Mouse (Mus musculus): ENCODE measurements around the gene Senp3. TPM values are rescaled to one million over a fixed set of nuclear protein-coding genes. Genes with fewer than 3 reads are reported as not detected.
"Not testable (repeated sequence)": the region's sequence is repeated elsewhere in the genome, so short reads cannot be mapped to it uniquely, and the experiment has no call there.

The Senp3 gene
- polyA plus RNA-seq, 1 experiment from 2014 or later: 97.8 TPM

DNA sequence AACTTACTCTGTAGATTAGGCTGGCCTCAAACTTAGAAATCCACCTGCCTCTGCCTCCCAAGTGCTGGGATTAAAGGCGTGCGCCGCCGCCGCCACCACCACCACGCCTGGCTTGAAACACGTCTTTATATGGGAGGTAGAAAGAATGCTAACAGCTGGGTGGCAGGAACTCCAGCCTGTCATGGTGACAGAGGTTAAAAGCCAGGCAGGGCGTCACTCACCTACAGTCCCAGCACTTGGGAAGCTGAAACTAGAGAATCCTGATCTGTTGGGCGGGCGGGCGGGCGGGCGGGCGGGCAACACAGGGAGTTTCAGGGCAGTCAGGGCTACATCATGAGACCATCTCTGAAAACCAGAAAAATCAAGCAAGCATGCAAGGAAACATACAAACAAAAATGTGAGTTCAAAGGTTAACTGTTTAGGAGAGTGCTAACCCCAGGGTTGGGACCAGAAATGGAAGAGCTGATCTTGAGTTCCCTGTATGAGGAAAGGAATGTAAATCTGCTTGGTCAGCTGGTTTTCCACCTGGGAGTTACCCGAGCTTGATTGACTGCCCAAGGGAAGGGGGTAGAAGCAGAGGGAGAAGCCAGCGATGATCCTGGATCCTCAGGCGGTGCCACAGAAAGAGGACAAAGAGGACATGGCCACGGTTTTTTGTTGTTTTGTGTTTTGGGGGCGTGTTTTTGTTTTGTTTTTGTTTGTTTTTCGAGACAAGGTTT lies 31.2 kb upstream of the Senp3 start:
- no peaks in the 10 kb centered on the region for H3K27me3 ChIP-seq (replicated peaks)
- no peak overlapping the region for H3K4me3 ChIP-seq
- no peak for ATAC-seq (ENCODE audit: low FRiP score, low read depth)
- H3K9me3 ChIP-seq: 0 out of 2 replicates have a peak, but pooled peaks cover 4% of the 10 kb centered on the region
- H3K36me3 ChIP-seq: no peaks in the 10 kb centered on the region
- 85% methylated on average over 20 of the region's 20 CpGs for WGBS
- H3K4me2 ChIP-seq (replicated peaks): no peak overlapping the region
- no peak overlapping the region for H3K9ac ChIP-seq
- no peak overlapping the region for H3K27ac ChIP-seq
- H3K4me1 ChIP-seq: no peaks in the 10 kb centered on the region

- Histone ChIP-seq H3K4me3 (no peak overlapping the region), H3K4me1 (no peaks in the 10 kb centered on the region), H3K9ac (no peak overlapping the region), H3K9me3 (0 out of 2 replicates have a peak, but pooled peaks cover 4% of the 10 kb centered on the region), H3K27ac (no peak overlapping the region), H3K27me3 (replicated peaks) (no peaks in the 10 kb centered on the region), H3K4me2 (replicated peaks) (no peak overlapping the region), H3K36me3 (no peaks in the 10 kb centered on the region)
- 85% methylated on average over 2 of the region's 2 CpGs for WGBS
- no peak for ATAC-seq (ENCODE audit: low FRiP score, low read depth)
Observed at GRCm38 (mm10) chr11:69711082-69711481, 29.2 kb upstream of the Senp3 start.

- H3K9ac ChIP-seq: no peak overlapping the region
- H3K27me3 ChIP-seq (replicated peaks): no peaks in the 10 kb centered on the region
- H3K27ac ChIP-seq: no peak overlapping the region
- 77% methylated on average over 3 of the region's 3 CpGs for WGBS
- no peaks in the 10 kb centered on the region for H3K4me1 ChIP-seq
- no peak for ATAC-seq (ENCODE audit: low FRiP score, low read depth)
- no peaks in the 10 kb centered on the region for H3K36me3 ChIP-seq
- H3K4me3 ChIP-seq: no peak overlapping the region
- H3K4me2 ChIP-seq (replicated peaks): no peak overlapping the region
- 0 out of 2 replicates have a peak, but pooled peaks cover 3% of the 10 kb centered on the region for H3K9me3 ChIP-seq
Observed at GRCm38 (mm10) chr11:69710470-69710869, 28.6 kb upstream of the Senp3 start.

DNA sequence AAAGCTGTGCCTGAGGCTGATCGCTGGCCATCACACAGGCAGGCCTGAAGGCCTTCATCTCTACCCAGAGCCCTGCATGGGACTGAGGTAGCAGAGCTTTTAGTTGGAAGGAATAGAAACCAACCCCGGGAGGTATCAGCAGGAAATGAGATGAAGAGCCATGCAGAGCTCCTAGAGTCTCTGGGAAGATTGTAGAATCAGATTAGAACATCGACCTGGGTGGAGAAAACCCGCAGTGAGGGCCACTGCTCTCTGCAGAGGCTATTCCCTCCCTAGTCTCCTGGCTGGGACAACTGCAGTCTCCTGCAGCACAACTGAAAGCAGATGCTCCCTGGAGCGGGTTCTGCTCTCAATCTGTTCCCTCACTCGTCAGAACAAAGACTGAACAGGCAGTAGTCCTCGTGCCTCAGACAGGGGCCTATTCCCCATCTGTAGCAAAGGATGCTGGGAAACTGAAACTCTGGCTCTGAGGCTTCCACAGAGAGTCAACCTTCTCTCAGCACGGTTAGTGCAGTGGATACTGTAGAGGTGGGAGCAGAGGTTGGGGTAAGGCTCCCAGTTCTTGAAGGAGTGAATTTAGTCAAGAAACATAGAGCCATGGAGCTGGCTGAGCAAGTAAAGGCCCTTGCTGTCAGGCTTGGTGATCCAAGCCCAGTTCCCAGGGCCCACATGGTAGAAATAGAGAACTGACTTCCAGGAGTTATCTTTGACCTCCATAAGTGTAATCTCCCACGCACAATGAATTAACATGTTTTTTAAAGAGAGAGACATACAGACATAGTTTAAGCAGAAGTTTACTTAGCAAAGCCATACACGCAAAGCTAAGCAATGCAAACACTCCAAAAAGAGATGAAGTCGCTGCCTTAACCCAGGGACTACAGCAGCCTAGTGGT lies 27.9 kb upstream of the Senp3 start:
- no peaks in the 10 kb centered on the region for H3K27me3 ChIP-seq (replicated peaks)
- H3K27ac ChIP-seq: no peak overlapping the region
- no peaks in the 10 kb centered on the region for H3K9me3 ChIP-seq
- H3K4me1 ChIP-seq: no peaks in the 10 kb centered on the region
- no peak overlapping the region for H3K9ac ChIP-seq
- ATAC-seq (ENCODE audit: low FRiP score, low read depth): no peak
- WGBS: 63% methylated on average over 11 of the region's 11 CpGs
- H3K4me3 ChIP-seq: no peak overlapping the region
- H3K36me3 ChIP-seq: no peaks in the 10 kb centered on the region
- no peak overlapping the region for H3K4me2 ChIP-seq (replicated peaks)

- H3K4me2 ChIP-seq (replicated peaks): no peak overlapping the region
- no peaks in the 10 kb centered on the region for H3K9me3 ChIP-seq
- no peak overlapping the region for H3K4me3 ChIP-seq
- 86% methylated on average over 3 of the region's 3 CpGs for whole genome bisulfite sequencing
- H3K36me3 ChIP-seq: no peaks in the 10 kb centered on the region
- H3K27me3 ChIP-seq (replicated peaks): no peaks in the 10 kb centered on the region
- ATAC-seq (ENCODE audit: low FRiP score, low read depth): no peak
- H3K27ac ChIP-seq: no peak overlapping the region
- H3K4me1 ChIP-seq: no peaks in the 10 kb centered on the region
- no peak overlapping the region for H3K9ac ChIP-seq
Observed at GRCm38 (mm10) chr11:69708614-69709265, 26.9 kb upstream of the Senp3 start.

- Histone ChIP-seq H3K9ac (no peak overlapping the region), H3K4me3 (no peak overlapping the region), H3K9me3 (no peaks in the 10 kb centered on the region), H3K36me3 (no peaks in the 10 kb centered on the region), H3K27me3 (replicated peaks) (no peaks in the 10 kb centered on the region), H3K4me1 (no peaks in the 10 kb centered on the region), H3K4me2 (replicated peaks) (no peak overlapping the region), H3K27ac (no peak overlapping the region)
- 88% methylated on average over 4 of the region's 4 CpGs for WGBS
- ATAC-seq (ENCODE audit: low FRiP score, low read depth): no peak
Observed at GRCm38 (mm10) chr11:69707873-69708381, 26.0 kb upstream of the Senp3 start.

GRCm38 (mm10) chr11:69707480-69707847 lies 25.6 kb upstream of the Senp3 start:
- Histone ChIP-seq H3K4me1 (no peaks in the 10 kb centered on the region), H3K36me3 (no peaks in the 10 kb centered on the region), H3K9ac (no peak overlapping the region), H3K4me3 (no peak overlapping the region), H3K27ac (no peak overlapping the region), H3K9me3 (no peaks in the 10 kb centered on the region), H3K27me3 (replicated peaks) (no peaks in the 10 kb centered on the region), H3K4me2 (replicated peaks) (no peak overlapping the region)
- 90% methylated on average over 4 of the region's 4 CpGs for WGBS
- ATAC-seq (ENCODE audit: low FRiP score, low read depth): no peak

DNA sequence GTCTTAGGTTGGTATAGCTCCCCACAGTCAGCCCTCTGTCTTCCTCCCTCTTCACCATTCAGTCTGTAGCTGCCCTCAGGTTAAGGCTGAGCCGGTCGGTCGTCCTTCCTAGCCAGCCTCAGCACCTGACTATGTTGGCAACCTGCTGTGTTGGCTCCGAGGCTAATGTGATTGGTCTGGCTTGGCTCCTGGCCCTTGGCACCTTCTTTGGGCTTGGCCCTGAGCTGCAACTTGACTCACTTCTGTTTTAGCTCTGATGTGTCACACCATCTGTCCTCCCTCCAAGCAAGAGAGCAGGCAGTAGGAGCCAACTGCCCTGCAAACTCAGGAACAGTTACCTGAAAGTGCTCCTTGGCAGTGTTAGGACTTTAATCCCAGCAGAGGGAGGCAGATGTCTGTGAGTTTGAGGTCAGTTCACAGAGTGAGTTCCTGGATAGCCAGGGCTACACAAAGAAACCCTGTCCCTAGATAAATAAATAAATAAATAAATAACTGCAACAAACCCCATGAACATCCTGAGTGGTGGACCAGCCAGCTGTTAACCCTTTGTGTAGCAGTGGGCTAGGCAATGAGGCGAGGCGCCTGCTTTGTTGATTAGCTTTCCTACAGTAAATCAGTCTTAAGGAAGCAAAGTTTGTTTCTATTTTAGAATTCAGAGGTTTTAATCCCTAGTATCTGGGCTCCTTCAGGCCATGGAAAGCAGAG lies 25.0 kb upstream of the Senp3 start:
- H3K4me3 ChIP-seq: no peak overlapping the region
- no peak overlapping the region for H3K4me2 ChIP-seq (replicated peaks)
- no peaks in the 10 kb centered on the region for H3K4me1 ChIP-seq
- no peaks in the 10 kb centered on the region for H3K36me3 ChIP-seq
- WGBS: 50% methylated on average over 6 of the region's 6 CpGs
- H3K9ac ChIP-seq: no peak overlapping the region
- H3K9me3 ChIP-seq: no peaks in the 10 kb centered on the region
- ATAC-seq (ENCODE audit: low FRiP score, low read depth): no peak
- H3K27me3 ChIP-seq (replicated peaks): no peaks in the 10 kb centered on the region
- H3K27ac ChIP-seq: no peak overlapping the region

GRCm38 (mm10) chr11:69704613-69705010 lies 22.7 kb upstream of the Senp3 start:
- Histone ChIP-seq H3K36me3 (no peaks in the 10 kb centered on the region), H3K27ac (no peak overlapping the region), H3K4me1 (no peaks in the 10 kb centered on the region), H3K9ac (no peak overlapping the region), H3K4me3 (no peak overlapping the region), H3K4me2 (replicated peaks) (no peak overlapping the region), H3K9me3 (no peaks in the 10 kb centered on the region), H3K27me3 (replicated peaks) (no peaks in the 10 kb centered on the region)
- ATAC-seq (ENCODE audit: low FRiP score, low read depth): no peak
- WGBS: 58% methylated on average over 2 of the region's 2 CpGs

DNA sequence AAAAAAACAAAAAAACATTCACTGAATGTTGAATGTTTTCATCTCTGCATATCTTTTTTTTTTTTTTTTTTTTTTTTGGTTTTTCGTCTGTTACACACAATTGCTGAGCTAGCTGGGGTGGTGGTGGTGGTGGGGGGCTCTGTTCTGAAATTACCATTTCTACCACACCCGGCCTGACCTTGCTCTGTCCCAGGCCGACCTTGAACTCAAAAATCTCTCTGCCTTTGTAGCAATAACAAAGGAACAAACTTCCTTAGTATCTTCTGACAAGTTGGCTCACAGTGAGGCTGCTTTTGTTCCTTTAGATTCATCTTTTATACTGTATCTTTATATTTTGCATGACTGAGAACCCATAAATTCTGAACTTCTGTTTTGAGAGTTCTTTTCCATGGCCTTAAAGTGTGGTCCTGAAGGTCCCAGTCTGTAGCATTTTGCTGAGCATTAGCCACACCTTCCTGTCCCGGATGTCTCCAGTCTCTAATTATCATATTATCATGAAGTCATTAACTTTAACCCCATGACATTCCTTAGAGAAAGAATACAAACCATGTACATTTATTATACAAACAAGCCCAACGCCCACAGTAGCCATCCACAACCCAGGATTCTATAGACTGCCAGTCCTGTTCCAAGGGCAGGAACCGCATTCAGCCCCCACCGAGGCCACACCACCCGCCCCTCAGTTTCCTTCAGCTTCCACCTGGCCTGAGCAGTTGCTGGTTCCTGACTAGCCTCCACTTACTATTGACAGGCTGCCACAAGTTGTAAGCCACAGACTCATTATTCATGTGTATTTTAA lies 22.1 kb upstream of the Senp3 start:
- no peaks in the 10 kb centered on the region for H3K4me1 ChIP-seq
- H3K9ac ChIP-seq: no peak overlapping the region
- H3K27ac ChIP-seq: no peak overlapping the region
- no peaks in the 10 kb centered on the region for H3K36me3 ChIP-seq
- H3K27me3 ChIP-seq (replicated peaks): no peaks in the 10 kb centered on the region
- no peak for ATAC-seq (ENCODE audit: low FRiP score, low read depth)
- H3K9me3 ChIP-seq: no peaks in the 10 kb centered on the region
- WGBS: 71% methylated on average over 8 of the region's 8 CpGs
- H3K4me3 ChIP-seq: no peak overlapping the region
- no peak overlapping the region for H3K4me2 ChIP-seq (replicated peaks)

- 71% methylated on average over 3 of the region's 3 CpGs for WGBS
- H3K27me3 ChIP-seq (replicated peaks); H3K4me1 ChIP-seq; H3K36me3 ChIP-seq; H3K9ac ChIP-seq; H3K27ac ChIP-seq; H3K4me3 ChIP-seq; H3K4me2 ChIP-seq (replicated peaks); H3K9me3 ChIP-seq; ATAC-seq (ENCODE audit: low FRiP score, low read depth): not testable (repeated sequence)
Observed at GRCm38 (mm10) chr11:69703381-69703780, 21.5 kb upstream of the Senp3 start.

Measured in neural tube, embryonic 12.5 days (tissue).